Mouse (Mus musculus): ENCODE results near the gene Hoxa3. TPM values are rescaled to one million over a fixed set of nuclear protein-coding genes. Genes with fewer than 3 reads are reported as not detected.
A peak's percentile ranks its signal among the peaks of the same experiment; 100 is the strongest.

Hoxa3 gene
- polyA plus RNA-seq, 1 experiment = 3.5 TPM

DNA sequence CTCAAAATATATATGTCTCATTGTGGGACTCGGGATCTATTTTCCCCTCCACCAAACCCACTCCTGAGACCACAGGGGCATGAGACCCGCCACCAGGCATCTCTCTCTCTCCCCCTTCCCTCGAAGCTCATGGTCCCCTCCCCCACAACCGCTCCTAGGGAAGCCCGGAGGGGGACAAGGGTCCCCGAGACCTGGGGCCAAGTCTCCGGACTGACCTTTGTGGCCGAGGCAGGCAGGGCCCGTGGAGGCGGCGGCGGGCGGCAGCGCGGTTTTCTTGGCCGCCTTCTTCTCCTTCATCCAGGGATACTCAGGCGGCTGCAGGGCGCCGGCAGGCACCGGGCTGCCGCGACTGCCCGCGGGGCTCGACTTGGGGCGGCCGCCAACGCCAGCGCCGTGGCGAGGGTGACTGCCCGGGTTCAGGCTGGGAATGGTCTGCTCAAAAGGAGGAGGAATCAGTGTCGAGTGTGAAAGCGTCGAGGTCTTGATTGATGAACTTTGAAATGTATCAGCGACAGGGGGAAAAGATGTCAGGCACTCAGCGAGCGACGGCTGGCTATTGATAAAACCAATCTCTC is 49.0 kb downstream of the Hoxa3 start:
- no peak for TF ChIP-seq POLR2A (IDR thresholded peaks at IDR 0.05; ENCODE audit: control insufficient read depth, extremely low read depth, insufficient read depth, low read length, poor library complexity)
- TF ChIP-seq CTCF (IDR thresholded peaks at IDR 0.05; ENCODE audit: borderline replicate concordance, control insufficient read depth, extremely low read depth, insufficient read depth, low read length, poor library complexity) = no peak
- H3K36me3 ChIP-seq (ENCODE audit: control insufficient read depth, insufficient read depth, low read length) = no peaks in the 10 kb centered on the region
- peak overlapping the region; percentile 19; the same call in 1 of the 2 replicates for H3K4me3 ChIP-seq (ENCODE audit: control insufficient read depth, insufficient read depth, low read length)
- 19% methylated on average over 39 of the region's 39 CpGs for WGBS
- no peak for DNase-seq
- peaks cover 5% of the 10 kb centered on the region for H3K27me3 ChIP-seq (ENCODE audit: control insufficient read depth, insufficient read depth, low read length)
- H3K27ac ChIP-seq (ENCODE audit: control insufficient read depth, insufficient read depth, low read length) = no peak overlapping the region
- peaks cover 2% of the 10 kb centered on the region; the same call in 1 of the 2 replicates for H3K4me1 ChIP-seq (replicated peaks; ENCODE audit: control insufficient read depth, insufficient read depth, low read length)

DNA sequence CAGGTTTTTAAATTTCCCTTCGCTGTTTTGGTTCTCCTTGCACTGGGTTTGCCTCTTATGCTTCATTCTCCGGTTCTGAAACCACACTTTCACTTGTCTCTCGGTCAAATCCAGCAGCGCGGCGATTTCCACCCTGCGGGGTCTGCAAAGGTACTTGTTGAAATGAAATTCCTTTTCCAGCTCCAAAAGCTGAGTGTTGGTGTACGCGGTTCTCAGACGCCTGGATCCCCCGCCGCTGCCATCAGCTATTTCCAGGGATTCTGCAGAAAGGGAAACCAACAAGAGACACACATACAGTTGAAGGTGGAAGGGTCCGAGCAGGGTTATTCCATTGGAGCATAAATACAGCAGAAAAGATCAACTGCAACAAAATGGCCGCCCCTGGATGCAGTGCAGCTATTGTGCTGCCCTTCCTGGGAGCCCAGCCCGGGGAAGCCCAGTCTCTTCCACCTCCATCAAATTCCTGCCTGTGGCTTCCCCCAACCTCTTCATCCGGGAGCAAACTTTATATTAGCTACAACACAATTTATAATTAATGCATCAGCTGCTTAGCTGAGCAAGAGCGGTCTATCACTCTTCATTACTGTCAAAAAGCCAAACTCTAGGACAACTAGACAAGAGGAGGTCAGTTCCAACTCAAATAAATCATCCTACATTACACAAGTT is 49.6 kb downstream of the Hoxa3 start:
- Histone ChIP-seq H3K27me3 (ENCODE audit: control insufficient read depth, insufficient read depth, low read length) (peaks cover 5% of the 10 kb centered on the region), H3K4me1 (replicated peaks; ENCODE audit: control insufficient read depth, insufficient read depth, low read length) (peaks cover 2% of the 10 kb centered on the region; the same call in 1 of the 2 replicates), H3K4me3 (ENCODE audit: control insufficient read depth, insufficient read depth, low read length) (no peak overlapping the region), H3K36me3 (ENCODE audit: control insufficient read depth, insufficient read depth, low read length) (no peaks in the 10 kb centered on the region), H3K27ac (ENCODE audit: control insufficient read depth, insufficient read depth, low read length) (no peak overlapping the region)
- WGBS = 86% methylated on average over 17 of the region's 17 CpGs
- DNase-seq = no peak
- TF ChIP-seq POLR2A (IDR thresholded peaks at IDR 0.05; ENCODE audit: control insufficient read depth, extremely low read depth, insufficient read depth, low read length, poor library complexity) (no peak), CTCF (IDR thresholded peaks at IDR 0.05; ENCODE audit: borderline replicate concordance, control insufficient read depth, extremely low read depth, insufficient read depth, low read length, poor library complexity) (no peak)

GRCm38 (mm10) chr6:52162611-52163365 is 50.3 kb downstream of the Hoxa3 start:
- H3K36me3 ChIP-seq (ENCODE audit: control insufficient read depth, insufficient read depth, low read length) = no peaks in the 10 kb centered on the region
- H3K4me1 ChIP-seq (replicated peaks; ENCODE audit: control insufficient read depth, insufficient read depth, low read length) = peaks cover 2% of the 10 kb centered on the region; the same call in 1 of the 2 replicates
- no peak for DNase-seq
- no peak overlapping the region for H3K4me3 ChIP-seq (ENCODE audit: control insufficient read depth, insufficient read depth, low read length)
- H3K27ac ChIP-seq (ENCODE audit: control insufficient read depth, insufficient read depth, low read length) = no peak overlapping the region
- TF ChIP-seq CTCF (IDR thresholded peaks at IDR 0.05; ENCODE audit: borderline replicate concordance, control insufficient read depth, extremely low read depth, insufficient read depth, low read length, poor library complexity) (no peak), POLR2A (IDR thresholded peaks at IDR 0.05; ENCODE audit: control insufficient read depth, extremely low read depth, insufficient read depth, low read length, poor library complexity) (no peak)
- H3K27me3 ChIP-seq (ENCODE audit: control insufficient read depth, insufficient read depth, low read length) = peaks cover 7% of the 10 kb centered on the region
- 84% methylated on average over 14 of the region's 14 CpGs for WGBS

- WGBS = 79% methylated on average over 1 of the region's 1 CpGs
- TF ChIP-seq POLR2A (IDR thresholded peaks at IDR 0.05; ENCODE audit: control insufficient read depth, extremely low read depth, insufficient read depth, low read length, poor library complexity) (no peak), CTCF (IDR thresholded peaks at IDR 0.05; ENCODE audit: borderline replicate concordance, control insufficient read depth, extremely low read depth, insufficient read depth, low read length, poor library complexity) (no peak)
- Histone ChIP-seq H3K27ac (ENCODE audit: control insufficient read depth, insufficient read depth, low read length) (no peak overlapping the region), H3K4me3 (ENCODE audit: control insufficient read depth, insufficient read depth, low read length) (no peak overlapping the region), H3K27me3 (ENCODE audit: control insufficient read depth, insufficient read depth, low read length) (peaks cover 9% of the 10 kb centered on the region), H3K4me1 (replicated peaks; ENCODE audit: control insufficient read depth, insufficient read depth, low read length) (peaks cover 2% of the 10 kb centered on the region; the same call in 1 of the 2 replicates), H3K36me3 (ENCODE audit: control insufficient read depth, insufficient read depth, low read length) (no peaks in the 10 kb centered on the region)
- no peak for DNase-seq
Observed at GRCm38 (mm10) chr6:52162093-52162380, 51.1 kb downstream of the Hoxa3 start.

- Histone ChIP-seq H3K36me3 (ENCODE audit: control insufficient read depth, insufficient read depth, low read length) (no peaks in the 10 kb centered on the region), H3K27me3 (ENCODE audit: control insufficient read depth, insufficient read depth, low read length) (peaks cover 12% of the 10 kb centered on the region), H3K4me3 (ENCODE audit: control insufficient read depth, insufficient read depth, low read length) (no peak overlapping the region), H3K27ac (ENCODE audit: control insufficient read depth, insufficient read depth, low read length) (no peak overlapping the region), H3K4me1 (replicated peaks; ENCODE audit: control insufficient read depth, insufficient read depth, low read length) (peaks cover 2% of the 10 kb centered on the region; the same call in 1 of the 2 replicates)
- 80% methylated on average over 8 of the region's 8 CpGs for WGBS
- TF ChIP-seq CTCF (IDR thresholded peaks at IDR 0.05; ENCODE audit: borderline replicate concordance, control insufficient read depth, extremely low read depth, insufficient read depth, low read length, poor library complexity) = no peak
- no peak for TF ChIP-seq POLR2A (IDR thresholded peaks at IDR 0.05; ENCODE audit: control insufficient read depth, extremely low read depth, insufficient read depth, low read length, poor library complexity)
- DNase-seq = no peak
Observed at GRCm38 (mm10) chr6:52161336-52162092, 51.6 kb downstream of the Hoxa3 start.
